Mouse (Mus musculus) left cerebral cortex, adult 18-20 months (tissue): ENCODE results near the gene Gm20441. TPM values are rescaled to one million over a fixed set of nuclear protein-coding genes. Genes with fewer than 3 reads are reported as not detected.
"Not testable (repeated sequence)": the region's sequence is repeated elsewhere in the genome, so short reads cannot be mapped to it uniquely, and the experiment has no call there.

ENCODE experiments used
- DNase-seq, 2 experiments: peaks; one replicate each; pipeline ENCODE4 v3.0.0; 2021 to 2022; ENCODE audit warnings: low spot score in 2 of 2, mixed read lengths in 1 of 2
- total RNA-seq, 2 experiments: library from RNA; stranded (reverse); gene quantifications; 2 replicates each; pipeline ENCODE4 v1.2.3; 2021

Gene Gm20441
- total RNA-seq, 2 experiments from 2014 or later = not detected

GRCm38 (mm10) chr10:75785442-75785841 is 4.7 kb upstream of the Gm20441 start:
- DNase-seq = no peak

DNA sequence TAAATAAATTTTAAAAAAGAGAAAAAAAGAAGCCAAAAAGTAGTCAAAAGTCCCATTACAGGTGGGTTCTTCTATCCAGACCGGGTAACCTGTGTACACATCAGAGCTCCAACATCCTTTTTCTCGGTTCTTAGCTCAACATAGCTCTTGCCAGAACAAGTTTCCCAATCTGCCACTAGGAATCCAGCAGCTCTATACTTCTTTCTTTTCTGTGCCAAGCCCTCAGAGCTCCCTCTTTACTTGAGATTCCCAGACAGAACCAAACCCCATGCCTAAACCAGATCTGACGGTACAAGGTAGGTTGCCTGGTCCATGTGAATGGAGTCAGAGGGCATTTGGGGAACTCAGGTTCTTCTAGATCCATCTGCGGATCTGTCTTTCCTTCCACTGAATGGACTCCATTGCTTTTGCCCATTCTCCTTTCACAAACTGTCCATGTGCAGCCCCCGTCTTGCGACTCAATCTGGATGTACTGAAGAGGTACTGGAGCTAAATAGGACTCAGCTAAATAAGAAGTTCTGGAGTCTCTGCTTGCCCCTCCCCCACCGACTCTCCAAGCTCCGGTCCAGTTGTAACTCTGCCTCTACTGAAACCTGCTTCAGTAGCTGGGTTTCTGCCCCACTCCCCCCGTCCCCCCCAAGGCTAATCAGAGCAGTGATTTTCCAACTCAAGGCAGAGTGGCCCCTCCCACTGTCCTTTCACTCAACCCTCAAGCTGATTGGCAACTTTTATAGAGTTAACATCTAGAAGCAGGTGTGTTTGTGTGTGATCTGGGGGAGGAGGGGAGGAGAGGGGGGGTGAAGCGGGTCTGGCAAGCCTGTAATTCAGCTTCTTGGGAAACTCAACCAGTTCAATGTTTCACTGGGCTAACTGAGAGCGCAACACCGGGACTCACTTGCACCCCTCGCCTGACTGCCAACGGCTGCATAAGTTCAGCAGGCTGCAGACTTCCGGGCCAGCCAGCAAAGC is 1.3 kb downstream of the Gm20441 start:
- no peak for DNase-seq

GRCm38 (mm10) chr10:75777885-75778284 is 2.9 kb downstream of the Gm20441 start:
- DNase-seq = no peak

DNA sequence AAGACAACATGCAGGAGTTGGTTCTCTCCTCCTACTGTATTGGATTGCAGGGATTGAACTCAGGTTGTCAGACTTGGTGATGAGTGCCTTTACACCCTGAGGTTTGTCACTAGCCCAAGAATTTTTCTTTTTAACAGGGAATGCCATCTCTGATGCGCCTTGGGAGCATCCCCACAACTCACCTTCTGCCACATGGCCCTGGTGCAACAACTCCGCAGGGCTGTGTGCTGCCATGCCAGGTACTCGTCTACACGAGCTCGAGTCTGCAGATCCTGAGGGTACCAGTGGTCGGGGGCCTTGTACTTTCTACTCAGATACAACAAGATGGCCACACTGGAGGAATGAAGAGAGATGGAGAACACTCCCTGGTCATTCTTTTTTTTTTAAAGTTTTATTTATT is 4.2 kb downstream of the Gm20441 start:
- DNase-seq = no peak

- DNase-seq = no peak
Observed at GRCm38 (mm10) chr10:75774587-75774986, 6.2 kb downstream of the Gm20441 start.

GRCm38 (mm10) chr10:75774102-75774501 is 6.7 kb downstream of the Gm20441 start:
- no peak for DNase-seq

DNA sequence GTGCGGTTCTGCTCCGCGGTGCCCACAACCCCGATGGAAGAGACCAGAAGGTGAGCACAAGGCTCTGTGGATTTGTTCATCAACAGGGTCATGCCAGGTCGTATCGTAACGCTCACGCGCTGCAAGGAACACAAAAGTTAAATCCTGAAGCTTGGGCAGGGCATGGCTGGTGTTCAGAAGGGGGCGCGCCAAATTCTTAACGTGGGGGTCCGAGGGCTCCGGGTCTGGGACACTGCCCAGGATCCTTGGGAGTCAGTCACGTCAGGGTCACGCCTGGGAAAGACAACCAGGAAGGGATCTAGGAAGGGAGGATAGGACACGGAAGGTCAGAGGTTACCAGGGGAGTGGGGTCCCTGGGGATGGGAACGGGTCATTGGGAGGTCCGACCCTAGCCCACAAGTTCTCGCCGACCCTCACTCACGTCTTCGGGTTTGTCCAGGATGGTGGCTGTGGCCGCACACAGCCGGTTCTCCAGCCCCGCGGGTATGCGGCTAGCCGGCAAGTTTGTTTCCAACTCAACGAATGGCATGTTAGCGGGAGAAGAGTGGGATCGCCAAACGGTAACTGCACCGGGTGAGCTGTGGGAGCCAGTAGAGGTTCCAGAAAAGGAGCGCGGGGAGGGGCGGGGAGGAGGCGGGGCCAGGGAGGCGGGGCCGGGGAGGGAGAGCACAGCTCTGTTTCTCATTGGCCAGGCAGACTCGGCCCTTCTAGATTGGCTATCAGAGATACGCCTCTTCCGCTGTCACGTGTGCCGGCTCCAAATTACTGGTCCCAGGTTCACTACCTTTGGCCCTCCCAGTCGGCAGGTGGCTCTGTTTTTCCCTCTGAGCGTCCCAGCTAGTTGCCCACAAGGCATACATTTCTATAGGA is 7.7 kb downstream of the Gm20441 start, which contains the start of gene Ddt:
Gene Ddt, minus strand, starts transcription at position 620 of the 870 bp plus-strand sequence.
- peak; percentile 76 to 84 for DNase-seq

- not testable (repeated sequence) for DNase-seq
Observed at GRCm38 (mm10) chr10:75767756-75768155, 13.0 kb downstream of the Gm20441 start.

GRCm38 (mm10) chr10:75766856-75767255 is 13.9 kb downstream of the Gm20441 start:
- DNase-seq = no peak

GRCm38 (mm10) chr10:75764519-75765473 is 16.0 kb downstream of the Gm20441 start:
- DNase-seq = peak in 1 of 2 experiments; percentile 47

- peak; percentile 97 to 98 for DNase-seq
Observed at GRCm38 (mm10) chr10:75763682-75764518, 16.9 kb downstream of the Gm20441 start, which contains the start of gene Cabin1. Gene Cabin1 (minus strand): TSS chr10:75764341.

DNA sequence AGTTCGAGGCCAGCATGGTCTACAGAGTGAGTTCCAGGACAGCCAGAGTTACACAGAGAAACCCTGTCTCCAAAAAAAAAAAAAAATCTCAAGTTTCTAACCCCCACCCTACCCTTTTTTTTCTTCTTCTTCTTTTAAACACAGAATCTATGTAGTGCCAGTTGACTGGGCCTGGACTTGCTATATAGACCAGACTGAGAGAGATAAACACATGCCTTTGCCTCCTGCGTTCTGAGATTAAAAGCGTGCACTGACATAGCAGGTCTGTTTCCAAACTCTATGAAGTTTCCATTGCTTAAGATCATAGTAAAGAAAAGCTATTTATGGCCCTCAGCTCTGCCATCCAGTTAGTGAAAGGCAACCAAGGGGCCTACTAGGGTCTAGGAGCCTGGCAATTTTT is 18.3 kb downstream of the Gm20441 start:
- DNase-seq = no peak

GRCm38 (mm10) chr10:75760311-75760710 is 20.4 kb downstream of the Gm20441 start:
- no peak for DNase-seq

GRCm38 (mm10) chr10:75756719-75757118 is 24.0 kb downstream of the Gm20441 start:
- no peak for DNase-seq

- DNase-seq = peak; percentile 86 to 90
Observed at GRCm38 (mm10) chr10:75744017-75744416, 36.7 kb downstream of the Gm20441 start.

- DNase-seq = peak; percentile 66 to 85
Observed at GRCm38 (mm10) chr10:75743369-75743768, 37.4 kb downstream of the Gm20441 start.

DNA sequence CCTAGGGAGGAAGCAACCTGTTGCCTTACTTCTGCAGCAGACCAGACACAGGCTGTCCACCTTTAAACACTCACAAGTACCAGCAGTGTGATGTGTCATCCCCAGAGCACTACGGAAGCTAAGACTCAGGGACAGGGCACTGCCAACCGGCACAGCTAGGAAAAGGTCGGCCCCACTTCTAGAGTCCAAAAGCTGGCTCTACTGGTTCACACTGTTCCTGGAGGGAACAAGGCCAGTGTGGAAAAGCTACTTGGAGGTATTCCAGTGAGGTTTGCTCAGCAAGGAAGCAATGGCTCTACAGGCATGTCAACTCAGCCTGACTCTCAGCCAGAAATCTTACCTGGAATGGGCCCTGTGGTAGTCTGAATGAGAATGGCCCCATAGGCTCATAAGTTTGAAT is 39.9 kb downstream of the Gm20441 start:
- no peak for DNase-seq

- DNase-seq = no peak
Observed at GRCm38 (mm10) chr10:75725449-75725848, 55.3 kb downstream of the Gm20441 start.
